Mouse (Mus musculus) embryonic stem cell, embryonic (primary cell): ENCODE measurements around the gene Siva1.

ENCODE experiments used
- CTCF ChIA-PET, 4 experiments: fragments of 300-600 bp in 2 of 4; fragments of 350-600 bp in 2 of 4; sonication (Branson Sonifier 250); formaldehyde crosslinking; loops; one replicate each; lab custom pipeline; 2022; ENCODE audit warnings: inconsistent platforms in 2 of 4; lab: Charles Lee
- POLR2A ChIA-PET, 4 experiments: fragments of 300-600 bp in 2 of 4; fragments of 350-600 bp in 2 of 4; sonication (Branson Sonifier 250); formaldehyde crosslinking; loops; one replicate each; lab custom pipeline; 2022; ENCODE audit warnings: antibody characterized with exemption in 4 of 4, inconsistent platforms in 1 of 4; lab: Charles Lee

Siva1 gene

GRCm38 (mm10) chr12:112644180-112644854 lies at the start of gene Siva1:
Gene Siva1 (plus strand): TSS chr12:112644679.
- CTCF ChIA-PET, result interaction anchor here (0.5 to 2.0 kb wide), 34 partner anchors 11 to 499 kb away, joined by 3 to 13 read pairs (median 3); partner anchors contain the start of genes Akt1 (in 3 of the 4), Kif26a (in 2 of the 4), Adssl1 (in 1 of the 4) and Zbtb42 (in 1 of the 4)
- POLR2A ChIA-PET, result interaction anchor here (0.5 to 3.0 kb wide), 60 partner anchors 9 to 964 kb away, joined by 3 to 20 read pairs (median 4); partner anchors contain the start of genes Adssl1 (in 2 of the 4), Cep170b (in 2 of the 4), Cdca4 (in 1 of the 4) and Clba1 (in 1 of the 4)

- POLR2A ChIA-PET, result interaction anchor here in 3 of 4 experiments (0.6 to 9.1 kb wide), 20 partner anchors 8 to 199 kb away, joined by 3 to 85 read pairs (median 5); partner anchors contain the start of genes Adssl1 (in 1 of the 3) and Siva1 (in 1 of the 3)
Measured at GRCm38 (mm10) chr12:112594989-112595388, 49.5 kb upstream of the Siva1 start.

GRCm38 (mm10) chr12:112595626-112596025 lies 48.9 kb upstream of the Siva1 start:
- ChIA-PET POLR2A (interaction anchor here in 3 of 4 experiments (0.6 to 9.1 kb wide), 16 partner anchors 8 to 198 kb away, joined by 3 to 85 read pairs (median 8); partner anchors contain the start of gene Siva1 (in 1 of the 3)), CTCF (interaction anchor here (0.5 to 3.4 kb wide), 13 partner anchors 10 to 363 kb away, joined by 3 to 18 read pairs (median 4); no protein-coding TSS in a partner anchor)

More at GRCm38 (mm10) chr12:112594989-112595388, 49.5 kb upstream of the Siva1 start:
- CTCF ChIA-PET, result interaction anchor here (0.5 to 3.4 kb wide), 13 partner anchors 11 to 363 kb away, joined by 3 to 18 read pairs (median 4); no protein-coding TSS in a partner anchor

- POLR2A ChIA-PET, result interaction anchor here in 2 of 4 experiments (0.7 to 9.1 kb wide), 9 partner anchors 10 to 585 kb away, joined by 3 to 85 read pairs (median 12); partner anchors contain the start of gene Siva1 (in 1 of the 2)
- CTCF ChIA-PET, result interaction anchor here (0.7 to 3.4 kb wide), 9 partner anchors 9 to 1302 kb away, joined by 3 to 18 read pairs (median 4); no protein-coding TSS in a partner anchor
Measured at GRCm38 (mm10) chr12:112596454-112596853, 48.0 kb upstream of the Siva1 start.

- CTCF ChIA-PET, result interaction anchor here in 3 of 4 experiments (0.7 to 3.5 kb wide), 10 partner anchors 8 to 1301 kb away, joined by 3 to 23 read pairs (median 4); no protein-coding TSS in a partner anchor
- POLR2A ChIA-PET, result interaction anchor here in 3 of 4 experiments (0.7 to 9.1 kb wide), 11 partner anchors 9 to 586 kb away, joined by 3 to 85 read pairs (median 11); partner anchors contain the start of genes Inf2 (in 1 of the 3) and Siva1 (in 1 of the 3)
Measured at GRCm38 (mm10) chr12:112596891-112597500, 47.5 kb upstream of the Siva1 start.

- ChIA-PET CTCF (interaction anchor here in 3 of 4 experiments (1.0 to 3.5 kb wide), 8 partner anchors 20 to 46 kb away, joined by 3 to 23 read pairs (median 5); no protein-coding TSS in a partner anchor), POLR2A (interaction anchor here in 3 of 4 experiments (1.1 to 9.1 kb wide), 16 partner anchors 8 to 52 kb away, joined by 3 to 85 read pairs (median 8); partner anchors contain the start of genes Inf2 (in 2 of the 3) and Siva1 (in 1 of the 3))
Measured at GRCm38 (mm10) chr12:112597618-112598017, 46.9 kb upstream of the Siva1 start.

GRCm38 (mm10) chr12:112599198-112599597 lies 45.3 kb upstream of the Siva1 start:
- CTCF ChIA-PET, result interaction anchor here (0.7 to 3.5 kb wide), 18 partner anchors 9 to 196 kb away, joined by 3 to 23 read pairs (median 4); partner anchors contain the start of genes Akt1 (in 1 of the 4) and Inf2 (in 1 of the 4)
- POLR2A ChIA-PET, result interaction anchor here in 2 of 4 experiments (0.7 to 9.1 kb wide), 21 partner anchors 9 to 415 kb away, joined by 3 to 85 read pairs (median 4); partner anchors contain the start of genes Inf2 (in 2 of the 2) and Siva1 (in 1 of the 2)

- CTCF ChIA-PET, result interaction anchor here (0.6 to 3.5 kb wide), 16 partner anchors 8 to 868 kb away, joined by 3 to 23 read pairs (median 5); partner anchors contain the start of genes Akt1 (in 1 of the 4) and Inf2 (in 1 of the 4)
- POLR2A ChIA-PET, result interaction anchor here in 2 of 4 experiments (0.7 to 9.1 kb wide), 19 partner anchors 10 to 416 kb away, joined by 3 to 85 read pairs (median 5); partner anchors contain the start of genes Inf2 (in 2 of the 2), Adssl1 (in 1 of the 2) and Siva1 (in 1 of the 2)
Measured at GRCm38 (mm10) chr12:112599942-112600611, 44.4 kb upstream of the Siva1 start.

- POLR2A ChIA-PET, result interaction anchor here in 2 of 4 experiments (1.1 to 4.7 kb wide), 5 partner anchors 15 to 52 kb away, joined by 3 to 21 read pairs (median 5); partner anchors contain the start of gene Adssl1 (in 1 of the 2)
- CTCF ChIA-PET, result interaction anchor here in 2 of 4 experiments (0.6 to 2.2 kb wide), 7 partner anchors 19 to 106 kb away, joined by 3 to 21 read pairs (median 3); partner anchors contain the start of gene Siva1 (in 1 of the 2)
Measured at GRCm38 (mm10) chr12:112604022-112604421, 40.5 kb upstream of the Siva1 start.

- CTCF ChIA-PET, result interaction anchor here (0.6 to 5.3 kb wide), 80 partner anchors 8 to 491 kb away, joined by 3 to 123 read pairs (median 4); partner anchors contain the start of genes Adssl1 (in 4 of the 4), Siva1 (in 2 of the 4) and Inf2 (in 1 of the 4)
- POLR2A ChIA-PET, result interaction anchor here in 3 of 4 experiments (0.6 to 10.3 kb wide), 20 partner anchors 8 to 135 kb away, joined by 3 to 85 read pairs (median 4); partner anchors contain the start of genes Adssl1 (in 2 of the 3) and Siva1 (in 1 of the 3)
Measured at GRCm38 (mm10) chr12:112604709-112605649, 39.5 kb upstream of the Siva1 start.

GRCm38 (mm10) chr12:112605766-112606165 lies 38.7 kb upstream of the Siva1 start:
- ChIA-PET POLR2A (interaction anchor here (0.6 to 10.3 kb wide), 21 partner anchors 9 to 768 kb away, joined by 3 to 85 read pairs (median 5); partner anchors contain the start of genes Adssl1 (in 2 of the 4) and Siva1 (in 1 of the 4)), CTCF (interaction anchor here (0.5 to 5.3 kb wide), 91 partner anchors 8 to 818 kb away, joined by 3 to 123 read pairs (median 4); partner anchors contain the start of genes Adssl1 (in 4 of the 4), Siva1 (in 2 of the 4) and Inf2 (in 1 of the 4))

GRCm38 (mm10) chr12:112606998-112607397 lies 37.5 kb upstream of the Siva1 start:
- ChIA-PET CTCF (interaction anchor here in 2 of 4 experiments (0.7 to 5.3 kb wide), 9 partner anchors 8 to 109 kb away, joined by 3 to 123 read pairs (median 17); partner anchors contain the start of gene Adssl1 (in 1 of the 2)), POLR2A (interaction anchor here in 2 of 4 experiments (0.6 to 10.3 kb wide), 9 partner anchors 9 to 132 kb away, joined by 3 to 85 read pairs (median 10); partner anchors contain the start of gene Adssl1 (in 2 of the 2))

GRCm38 (mm10) chr12:112609031-112609430 lies 35.4 kb upstream of the Siva1 start:
- ChIA-PET CTCF (interaction anchor here (0.5 to 5.3 kb wide), 19 partner anchors 9 to 103 kb away, joined by 3 to 123 read pairs (median 5); partner anchors contain the start of genes Adssl1 (in 1 of the 4) and Akt1 (in 1 of the 4)), POLR2A (interaction anchor here (0.5 to 10.3 kb wide), 22 partner anchors 8 to 820 kb away, joined by 3 to 85 read pairs (median 4); partner anchors contain the start of gene Adssl1 (in 2 of the 4))

GRCm38 (mm10) chr12:112616668-112617067 lies 27.8 kb upstream of the Siva1 start:
- POLR2A ChIA-PET, result interaction anchor here in 3 of 4 experiments (0.6 to 4.8 kb wide), 8 partner anchors 8 to 1608 kb away, joined by 3 to 68 read pairs (median 6); no protein-coding TSS in a partner anchor
- CTCF ChIA-PET, result interaction anchor here in 2 of 4 experiments (2.0 to 6.0 kb wide), 4 partner anchors 11 to 64 kb away, joined by 11 to 47 read pairs (median 22); partner anchors contain the start of gene Inf2 (in 1 of the 2)
